ENCODE assay signal across 8 mouse cellular contexts in genomic region chr8:116921337-116922059, GRCm38 (mm10). TPM values are rescaled to one million over a fixed set of nuclear protein-coding genes. Genes with fewer than 3 reads are reported as not detected.
DNase-seq lines count a peak whose midpoint lies in the region; ATAC-seq and TF ChIP-seq lines count a peak whose summit lies in the region.

Gene Cmc2 (minus strand): TSS chr8:116921455.
Gene Cenpn (plus strand): TSS chr8:116921730.

- H3K27me3 ChIP-seq in hindbrain, embryonic 10.5 days (ENCODE audit: insufficient read depth, poor library complexity, severe bottlenecking): no peaks in the 10 kb centered on the region
- H3K27me3 ChIP-seq in lung, postnatal 0 days (replicated peaks; ENCODE audit: insufficient read depth, low read length): no peaks in the 10 kb centered on the region

- peak within 1 kb of the TSS; percentile 90 for H3K4me3 ChIP-seq in hindbrain, embryonic 10.5 days
- peak within 1 kb of the TSS; percentile 83 for H3K4me3 ChIP-seq in lung, postnatal 0 days (ENCODE audit: low read depth, low read length)

- peak within 1 kb of the TSS; percentile 79 for H3K4me2 ChIP-seq in lung, postnatal 0 days (replicated peaks; ENCODE audit: low read depth, low read length)

- TF ChIP-seq EP300 in lung, postnatal 0 days (IDR thresholded peaks at IDR 0.05): peak; percentile 37; the same call in 1 of the 2 replicates

- ATAC-seq in frontal cortex, adult (ENCODE audit: low TSS enrichment): peak; percentile 97
- peak; percentile 95 for ATAC-seq in lung, postnatal 0 days

- peak; percentile 99 for DNase-seq in MN1 (ENCODE audit: low spot score)
- peak; percentile 94 for DNase-seq in cerebellum, adult 9-10 months
- peak; percentile 95 for DNase-seq in hindbrain, embryonic 10.5 days (ENCODE audit: low spot score)
- peak; percentile 91 for DNase-seq in layer of hippocampus, adult 9-11 months
- peak; percentile 97 for DNase-seq in lung, postnatal 0 days (ENCODE audit: low spot score)
- peak; percentile 86 for DNase-seq in ovary, postnatal 14 days (ENCODE audit: low spot score)
- peak; percentile 93 for DNase-seq in thymus, postnatal 14 days

- H3K4me1 ChIP-seq in hindbrain, embryonic 10.5 days (replicated peaks): peaks cover 19% of the 10 kb centered on the region
- H3K4me1 ChIP-seq in lung, postnatal 0 days (ENCODE audit: insufficient read depth, low read depth, low read length): peaks cover 8% of the 10 kb centered on the region; the same call in 1 of the 2 replicates

- H3K27ac ChIP-seq in hindbrain, embryonic 10.5 days: peak within 1 kb of the TSS; percentile 97
- H3K27ac ChIP-seq in lung, postnatal 0 days (ENCODE audit: low read length): peak within 1 kb of the TSS; percentile 80

- H3K9ac ChIP-seq in lung, postnatal 0 days (replicated peaks; ENCODE audit: low read depth): peak within 1 kb of the TSS; percentile 51

- no peaks in the 10 kb centered on the region for H3K9me3 ChIP-seq in hindbrain, embryonic 10.5 days
- H3K9me3 ChIP-seq in lung, postnatal 0 days (ENCODE audit: low read length): no peaks in the 10 kb centered on the region

- under 1% methylated on average over 57 of the region's 57 CpGs for WGBS in hindbrain, embryonic 10.5 days
- WGBS in lung, postnatal 0 days: under 1% methylated on average over 54 of the region's 57 CpGs

- H3K36me3 ChIP-seq in hindbrain, embryonic 10.5 days: peaks cover 40% of the 10 kb centered on the region
- H3K36me3 ChIP-seq in lung, postnatal 0 days (ENCODE audit: insufficient read depth, low read length): no peaks in the 10 kb centered on the region

- no peak for TF ChIP-seq CTCF in lung, postnatal 0 days (IDR thresholded peaks at IDR 0.05)

RNA-seq across cellular contexts. Expression of gene Cmc2, which starts in this region (rescaled TPM):
- polyA plus RNA-seq in hindbrain, embryonic 10.5 days (2016; fragmentation: Nextera tagmentation; extraction: Ambion mirVana): 79.5 and 79.7 TPM in 2 replicates
- 28.6 and 36.6 TPM in 2 replicates for polyA plus RNA-seq in lung, postnatal 0 days (2015; fragmentation: Nextera tagmentation; extraction: Ambion mirVana)

RNA-seq across cellular contexts. Expression of gene Cenpn, which starts in this region (rescaled TPM):
- polyA plus RNA-seq in hindbrain, embryonic 10.5 days (2016; fragmentation: Nextera tagmentation; extraction: Ambion mirVana): 48.3 and 62.6 TPM in 2 replicates
- 2.7 and 3.7 TPM in 2 replicates for polyA plus RNA-seq in lung, postnatal 0 days (2015; fragmentation: Nextera tagmentation; extraction: Ambion mirVana)

Comparison
In these comparisons a context has a peak if more than half of its experiments do, and no peak if none do; other contexts are left out.
1. Peak in every context shown above with its lines: DNase-seq, ATAC-seq, H3K4me3 ChIP-seq and H3K27ac ChIP-seq.
2. RNA of gene Cenpn (polyA plus RNA-seq): 48.3 to 62.6 TPM in hindbrain, embryonic 10.5 days; 2.7 to 3.7 TPM in lung, postnatal 0 days; every median in the first group is over 10 times any median in the second.